Mouse (Mus musculus) forebrain, postnatal 0 days (tissue): ENCODE measurements at regions not wholly inside any gene's neighbourhood (a gene's known extent, or its start where the extent isn't known, plus 50 kb on each side); places are given as distances from the start of the nearest gene placed in this dataset.
A peak's percentile ranks its signal among the peaks of the same experiment; 100 is the strongest.

Source experiments
- ATAC-seq: fragments of 200-750 bp; cut with Nextera tagmentation; 2 replicates; pipeline ENCODE4 v1.8.0; 2017; ENCODE audit warnings: mild to moderate bottlenecking, moderate library complexity
- DNase-seq: peaks from one replicate; pipeline ENCODE4 v3.0.0-alpha.2; 2015
- H3K27ac ChIP-seq: fragments of 300-500 bp; sonication (generic); 2 replicates; pipeline ENCODE4 v1.5.1; 2014; ENCODE audit warnings: low read depth, mild to moderate bottlenecking, antibody characterized with exemption, low read length, moderate library complexity, mixed read lengths
- H3K27me3 ChIP-seq: fragments of 300-500 bp; sonication (generic); 2 replicates; pipeline ENCODE4 v1.6.1; 2014; ENCODE audit warnings: mild to moderate bottlenecking, low read length, mixed read lengths; ENCODE audit not compliant: insufficient read depth
- H3K36me3 ChIP-seq: fragments of 300-500 bp; sonication (generic); 2 replicates; pipeline ENCODE4 v1.6.1; 2014; ENCODE audit warnings: mild to moderate bottlenecking, moderate library complexity; ENCODE audit not compliant: insufficient read depth
- H3K4me1 ChIP-seq: fragments of 300-500 bp; sonication (generic); 2 replicates; pipeline ENCODE4 v1.6.1; 2014; ENCODE audit warnings: antibody characterized with exemption; ENCODE audit not compliant: insufficient read depth
- H3K4me2 ChIP-seq: fragments of 300-500 bp; sonication (generic); 2 replicates; pipeline ENCODE4 v1.6.1; 2014; ENCODE audit warnings: low read depth, mild to moderate bottlenecking, moderate library complexity
- H3K4me3 ChIP-seq: fragments of 300-500 bp; sonication (generic); 2 replicates; pipeline ENCODE4 v1.5.1; 2014; ENCODE audit warnings: low read depth, low read length, mixed read lengths
- H3K9ac ChIP-seq: fragments of 300-500 bp; sonication (generic); 2 replicates; pipeline ENCODE4 v1.6.1; 2014; ENCODE audit warnings: mild to moderate bottlenecking
- H3K9me3 ChIP-seq: fragments of 300-500 bp; sonication (generic); 2 replicates; pipeline ENCODE4 v1.6.1; 2016; ENCODE audit warnings: low read length
- CTCF ChIP-seq: sonication (generic); IDR thresholded peaks from 2 replicates; pipeline ENCODE4 v1.5.1; 2016; ENCODE audit warnings: antibody characterized with exemption, control low read depth, low read depth
- WGBS: fragments of 180-500 bp; shearing (Covaris S2); extraction: QIAGEN DNeasy Blood & Tissue Kit; methylation state at CpG from one replicate; pipeline ENCODE4 v1.1.7; 2014; 5-methylcytosine and 5-hydroxymethylcytosine counted together

- H3K4me1 ChIP-seq = 0 out of 2 replicates have a peak, but pooled peaks cover 3% of the 10 kb centered on the region
- ATAC-seq (peak; percentile 86), DNase-seq (peak; percentile 75)
- no peak overlapping the region for H3K27ac ChIP-seq
- no peak overlapping the region for H3K4me2 ChIP-seq
- H3K4me3 ChIP-seq = no peak overlapping the region
- no peak overlapping the region for H3K9ac ChIP-seq
- WGBS = 5% methylated on average over 8 of the region's 8 CpGs
- H3K36me3 ChIP-seq = no peaks in the 10 kb centered on the region
- peak; percentile 82 for TF ChIP-seq CTCF
- H3K27me3 ChIP-seq = no peaks in the 10 kb centered on the region
- H3K9me3 ChIP-seq = no peaks in the 10 kb centered on the region
Observed at GRCm38 (mm10) chr15:26469901-26470383, 161.1 kb downstream of the March11 start.

- no peaks in the 10 kb centered on the region for H3K9me3 ChIP-seq
- no peak overlapping the region for H3K9ac ChIP-seq
- 84% methylated on average over 5 of the region's 5 CpGs for WGBS
- no peak for DNase-seq
- no peak overlapping the region for H3K4me3 ChIP-seq
- no peaks in the 10 kb centered on the region for H3K36me3 ChIP-seq
- ATAC-seq = no peak
- no peak overlapping the region for H3K4me2 ChIP-seq
- TF ChIP-seq CTCF = no peak
- H3K4me1 ChIP-seq = no peaks in the 10 kb centered on the region
- no peaks in the 10 kb centered on the region for H3K27me3 ChIP-seq
- H3K27ac ChIP-seq = no peak overlapping the region
Observed at GRCm38 (mm10) chr15:26487378-26487777, 178.5 kb downstream of the March11 start.
